Mouse (Mus musculus) frontal cortex, postnatal 25 days (tissue): Measurements from ENCODE around the gene Akna.

Source experiments
- DNase-seq, 2 experiments: peaks; one replicate each; pipeline ENCODE4 v3.0.0; 2022; ENCODE audit warnings: low spot score in 2 of 2

Gene Akna

DNA sequence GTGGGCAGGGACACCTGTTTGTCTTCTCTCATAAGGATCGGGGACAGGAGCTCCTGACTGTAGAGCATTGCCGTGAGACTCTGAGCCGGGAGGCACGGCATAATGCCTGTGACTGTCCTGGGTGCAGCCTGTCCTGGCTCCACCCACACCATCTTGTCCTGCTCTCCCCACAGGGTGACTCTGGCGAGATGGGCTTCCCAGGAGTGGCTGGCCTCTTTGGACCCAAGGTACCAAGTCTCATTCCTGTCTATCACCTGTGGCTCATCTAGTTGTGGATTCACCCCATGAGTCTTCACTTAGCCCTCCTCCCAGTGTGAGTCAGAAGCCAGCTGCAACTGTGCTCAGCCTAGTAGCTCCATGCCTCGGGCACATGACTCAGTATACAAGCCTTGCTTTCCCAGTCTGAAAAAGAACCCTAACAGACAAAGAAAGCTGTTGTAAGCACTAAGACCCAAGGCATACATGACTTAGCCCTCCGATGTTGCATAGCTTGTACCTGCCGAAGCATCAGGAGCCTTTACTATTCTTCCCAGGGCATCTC, 79.8 kb downstream of the Akna start:
- no peak for DNase-seq

DNA sequence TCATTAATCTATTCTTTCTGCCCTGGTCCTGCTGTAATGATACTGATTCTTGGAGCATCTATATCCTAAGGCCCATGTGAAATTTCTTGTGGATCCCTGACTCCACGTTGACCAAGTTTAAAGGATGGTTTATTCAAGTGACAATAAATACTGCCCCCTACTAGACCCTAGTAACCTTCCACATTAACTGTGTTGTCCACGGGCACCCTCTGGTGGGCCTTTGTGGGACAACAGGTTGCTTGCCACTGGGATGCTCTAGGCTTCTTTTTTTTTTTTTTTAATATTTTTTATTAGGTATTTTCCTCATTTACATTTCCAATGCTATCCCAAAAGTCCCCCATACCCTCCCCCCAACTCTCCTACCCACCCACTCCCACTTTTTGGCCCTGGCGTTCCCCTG, 83.6 kb downstream of the Akna start:
- peak; percentile 54 for DNase-seq
